Mouse (Mus musculus): ENCODE data around the gene Ntn5.
A peak's percentile ranks its signal among the peaks of the same experiment; 100 is the strongest.

- TF ChIP-seq CTCF (IDR thresholded peaks at IDR 0.05) (no peak), POLR2A (IDR thresholded peaks at IDR 0.05; ENCODE audit: insufficient read depth, low read depth, low read length) (peak; percentile 97), EP300 (IDR thresholded peaks at IDR 0.05; ENCODE audit: insufficient read depth, low read depth, low read length) (peak; percentile 91)
Measured at GRCm38 (mm10) chr7:45704730-45705442, 21.1 kb downstream of the Ntn5 start, which contains the start of gene Dbp.
